Comparison of ENCODE assay signal across 28 mouse cellular contexts in genomic region chr4:55882541-55882940, GRCm38 (mm10).
DNase-seq lines count a peak whose midpoint lies in the region; ATAC-seq and TF ChIP-seq lines count a peak whose summit lies in the region.
"Had no signal": no experiment of that assay in that cellular context is flagged by ENCODE, and none has a peak within 500 bp of the region (broad histone marks: within the 10 kb centered on the region; RNA-seq: fewer than 3 reads in every experiment).

No protein-coding gene starts in this region.

- H3K27me3 ChIP-seq in Patski = no peaks in the 10 kb centered on the region
- no peaks in the 10 kb centered on the region for H3K27me3 ChIP-seq in neural tube, embryonic 15.5 days (replicated peaks)
- H3K27me3 ChIP-seq: CH12.LX; embryonic facial prominence, embryonic 13.5 days; embryonic facial prominence, embryonic 15.5 days; forebrain, embryonic 12.5 days had no signal

- CTCF ChIA-PET in Patski (lab: Charles Lee) = no interaction called here

- H3K9me3 ChIP-seq in neural tube, embryonic 15.5 days (replicated peaks) = no peaks in the 10 kb centered on the region
- H3K9me3 ChIP-seq: embryonic facial prominence, embryonic 13.5 days; embryonic facial prominence, embryonic 15.5 days; forebrain, embryonic 10.5 days; forebrain, embryonic 12.5 days had no signal

- DNase-seq in 3T3-L1 (ENCODE audit: low read depth, low spot score) = peak; percentile 52
- DNase-seq in MN1 (ENCODE audit: low spot score) = peak; percentile 6
- peak; percentile 12 for DNase-seq in Patski (ENCODE audit: low read depth, low spot score)
- no peak for DNase-seq in layer of hippocampus, postnatal 10 days (ENCODE audit: low spot score in 2 of 2)
- no peak for DNase-seq in thymus, postnatal 4 days
- DNase-seq: adrenal gland, adult 2 months; adrenal gland, postnatal 10 days; adrenal gland, postnatal 25 days; B cell, adult 2 months; cerebellum, adult 11 months; cerebellum, adult 18-20 months; cerebellum, adult 8-10 months; cerebellum, adult 9-11 months; cerebellum, postnatal 14 days; cerebellum, postnatal 36 days; embryo, embryonic 11 days had no signal

- WGBS in neural tube, embryonic 15.5 days = 65% methylated on average over 2 of the region's 2 CpGs

- in situ Hi-C loops in Patski (cut with MboI; ENCODE audit: low pct_unique_long_range_greater_than_20kb) = no loop called here

- TF ChIP-seq CTCF in Patski (IDR thresholded peaks at IDR 0.05) = no peak

- no peak for ATAC-seq in Patski
- peak; percentile 56 for ATAC-seq in megakaryocyte, adult 5-6 weeks (ENCODE audit: poor library complexity, severe bottlenecking)
- ATAC-seq in neural tube, embryonic 15.5 days (ENCODE audit: low FRiP score) = no peak
- ATAC-seq: CD4-positive, CD25-positive, alpha-beta regulatory T cell, adult 4 months; forebrain, embryonic 14.5 days; forebrain, embryonic 16.5 days had no signal

- POLR2A ChIA-PET in Patski (lab: Charles Lee) = no interaction called here

- H3K9ac ChIP-seq in neural tube, embryonic 15.5 days (replicated peaks) = no peak overlapping the region
- H3K9ac ChIP-seq: embryonic facial prominence, embryonic 13.5 days; embryonic facial prominence, embryonic 15.5 days; forebrain, embryonic 12.5 days had no signal

- no peaks in the 10 kb centered on the region for H3K36me3 ChIP-seq in neural tube, embryonic 15.5 days
- H3K36me3 ChIP-seq: embryonic facial prominence, embryonic 13.5 days; embryonic facial prominence, embryonic 15.5 days; forebrain, embryonic 10.5 days; forebrain, embryonic 12.5 days; G1E had no signal

- H3K4me3 ChIP-seq in neural tube, embryonic 15.5 days (replicated peaks) = no peak overlapping the region
- H3K4me3 ChIP-seq: embryonic facial prominence, embryonic 13.5 days; embryonic facial prominence, embryonic 15.5 days; erythroblast, embryonic 14.5 days; forebrain, embryonic 10.5 days; forebrain, embryonic 12.5 days had no signal

- no peaks in the 10 kb centered on the region for H3K4me1 ChIP-seq in neural tube, embryonic 15.5 days
- H3K4me1 ChIP-seq: embryonic facial prominence, embryonic 13.5 days; embryonic facial prominence, embryonic 15.5 days; forebrain, embryonic 10.5 days; forebrain, embryonic 12.5 days had no signal

- no peak overlapping the region for H3K27ac ChIP-seq in neural tube, embryonic 15.5 days (replicated peaks)
- H3K27ac ChIP-seq: embryonic facial prominence, embryonic 13.5 days; embryonic facial prominence, embryonic 15.5 days; forebrain, embryonic 10.5 days; forebrain, embryonic 12.5 days had no signal

- H3K4me2 ChIP-seq in neural tube, embryonic 15.5 days = no peak overlapping the region
- H3K4me2 ChIP-seq: embryonic facial prominence, embryonic 13.5 days; embryonic facial prominence, embryonic 15.5 days; forebrain, embryonic 12.5 days had no signal

Comparison
In these comparisons a context has a peak if more than half of its experiments do, and no peak if none do; other contexts are left out.
1. DNase-seq: peak in 3T3-L1 (single experiment), MN1 (single experiment) and Patski (single experiment); none in layer of hippocampus, postnatal 10 days (0 of 2) and thymus, postnatal 4 days (single experiment).